Mouse (Mus musculus) embryonic facial prominence, embryonic 11.5 days (tissue): ENCODE results near the gene Ppih. TPM values are rescaled to one million over a fixed set of nuclear protein-coding genes. Genes with fewer than 3 reads are reported as not detected.

Experiments used
- ATAC-seq: fragments of 200-750 bp; cut with Nextera tagmentation; replicated peaks from 2 replicates; pipeline ENCODE4 v1.8.0; 2017; ENCODE audit warnings: low read depth; ENCODE audit not compliant: insufficient number of reproducible peaks, low FRiP score, low TSS enrichment
- DNase-seq: peaks from one replicate; pipeline ENCODE4 v3.0.0-alpha.2; 2015; ENCODE audit warnings: low spot score
- H3K27ac ChIP-seq: fragments of 300-500 bp; sonication (generic); replicated peaks from 2 replicates; pipeline ENCODE4 v1.5.1; 2014; ENCODE audit warnings: mild to moderate bottlenecking, low read depth, low read length, control low read depth
- H3K27me3 ChIP-seq: fragments of 300-500 bp; sonication (generic); 2 replicates; pipeline ENCODE4 v1.6.1; 2014; ENCODE audit warnings: mild to moderate bottlenecking, low read length, moderate library complexity, mixed read lengths; ENCODE audit not compliant: control insufficient read depth, insufficient read depth
- H3K36me3 ChIP-seq: fragments of 300-500 bp; sonication (generic); replicated peaks from 2 replicates; pipeline ENCODE4 v1.6.1; 2014; ENCODE audit warnings: low read depth, mild to moderate bottlenecking, low read length, moderate library complexity, mixed read lengths; ENCODE audit not compliant: control insufficient read depth, insufficient read depth
- H3K4me1 ChIP-seq: fragments of 300-500 bp; sonication (generic); 2 replicates; pipeline ENCODE4 v1.6.1; 2014; ENCODE audit warnings: low read length, mixed read lengths; ENCODE audit not compliant: control insufficient read depth, insufficient read depth
- H3K4me2 ChIP-seq: fragments of 300-500 bp; sonication (generic); 2 replicates; pipeline ENCODE4 v1.6.1; 2014; ENCODE audit warnings: low read depth, mild to moderate bottlenecking, control low read depth, low read length, moderate library complexity
- H3K4me3 ChIP-seq: fragments of 300-500 bp; sonication (generic); 2 replicates; pipeline ENCODE4 v1.5.1; 2014; ENCODE audit warnings: low read depth, low read length, control low read depth
- H3K9ac ChIP-seq: fragments of 300-500 bp; sonication (generic); replicated peaks from 2 replicates; pipeline ENCODE4 v1.6.1; 2014; ENCODE audit warnings: mild to moderate bottlenecking, control low read depth, low read length
- H3K9me3 ChIP-seq: fragments of 300-500 bp; sonication (generic); replicated peaks from 2 replicates; pipeline ENCODE4 v1.6.1; 2016; ENCODE audit warnings: mild to moderate bottlenecking, low read length, inconsistent platforms, mixed read lengths; ENCODE audit not compliant: control insufficient read depth
- WGBS: fragments of 180-500 bp; shearing (Covaris S2); extraction: QIAGEN DNeasy Blood & Tissue Kit; methylation state at CpG from one replicate; pipeline ENCODE4 v1.1.7; 2014; 5-methylcytosine and 5-hydroxymethylcytosine counted together
- polyA plus RNA-seq: library from polyadenylated mRNA; unstranded; fragments of >200 nt; fragmentation: Nextera tagmentation; extraction: Ambion mirVana; gene quantifications from 2 replicates; pipeline ENCODE4 v1.2.1, GENCODE M21; 2014

Gene Ppih
- polyA plus RNA-seq = 153 and 157 TPM in 2 replicates

GRCm38 (mm10) chr4:119320131-119320830, at the start of gene Ppih:
TSS of gene Ppih (minus strand) at chr4:119320546.
- Histone ChIP-seq H3K27ac (no peak within 1 kb of the TSS), H3K4me3 (peak within 1 kb of the TSS; percentile 72), H3K9ac (peak within 1 kb of the TSS; percentile 56), H3K27me3 (no peaks in the 10 kb centered on the region), H3K4me2 (peak within 1 kb of the TSS; percentile 82), H3K9me3 (no peaks in the 10 kb centered on the region), H3K36me3 (peaks cover 1% of the 10 kb centered on the region; the same call in 1 of the 2 replicates), H3K4me1 (no peaks in the 10 kb centered on the region)
- ATAC-seq = peak; percentile 91
- DNase-seq = peak; percentile 96
- WGBS = under 1% methylated on average over 44 of the region's 44 CpGs

DNA sequence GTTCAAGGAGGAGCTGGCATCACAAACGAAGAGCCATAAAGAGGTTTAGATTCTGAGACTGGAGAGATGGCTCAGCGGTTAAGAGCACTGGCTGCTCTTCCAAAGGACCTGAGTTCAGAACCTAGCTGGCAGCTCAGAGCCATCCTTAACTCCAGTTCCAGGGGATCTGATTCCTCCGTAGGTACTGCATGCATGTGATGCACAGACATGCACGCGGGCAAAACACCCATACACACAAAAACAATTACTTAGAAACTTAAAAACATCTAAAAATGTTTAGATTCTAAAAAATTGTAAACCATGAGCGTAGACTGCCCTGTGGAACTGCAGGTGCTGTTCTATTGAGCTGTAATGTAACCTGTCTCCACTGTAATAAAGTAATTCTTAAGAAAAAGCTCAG, 49.1 kb upstream of the Ppih start:
- ATAC-seq = no peak
- Histone ChIP-seq H3K27me3 (no peaks in the 10 kb centered on the region), H3K4me3 (no peak overlapping the region), H3K4me2 (no peak overlapping the region), H3K27ac (no peak overlapping the region), H3K36me3 (no peaks in the 10 kb centered on the region), H3K9me3 (no peaks in the 10 kb centered on the region), H3K4me1 (no peaks in the 10 kb centered on the region), H3K9ac (no peak overlapping the region)
- no peak for DNase-seq
- WGBS = 86% methylated on average over 6 of the region's 6 CpGs

DNA sequence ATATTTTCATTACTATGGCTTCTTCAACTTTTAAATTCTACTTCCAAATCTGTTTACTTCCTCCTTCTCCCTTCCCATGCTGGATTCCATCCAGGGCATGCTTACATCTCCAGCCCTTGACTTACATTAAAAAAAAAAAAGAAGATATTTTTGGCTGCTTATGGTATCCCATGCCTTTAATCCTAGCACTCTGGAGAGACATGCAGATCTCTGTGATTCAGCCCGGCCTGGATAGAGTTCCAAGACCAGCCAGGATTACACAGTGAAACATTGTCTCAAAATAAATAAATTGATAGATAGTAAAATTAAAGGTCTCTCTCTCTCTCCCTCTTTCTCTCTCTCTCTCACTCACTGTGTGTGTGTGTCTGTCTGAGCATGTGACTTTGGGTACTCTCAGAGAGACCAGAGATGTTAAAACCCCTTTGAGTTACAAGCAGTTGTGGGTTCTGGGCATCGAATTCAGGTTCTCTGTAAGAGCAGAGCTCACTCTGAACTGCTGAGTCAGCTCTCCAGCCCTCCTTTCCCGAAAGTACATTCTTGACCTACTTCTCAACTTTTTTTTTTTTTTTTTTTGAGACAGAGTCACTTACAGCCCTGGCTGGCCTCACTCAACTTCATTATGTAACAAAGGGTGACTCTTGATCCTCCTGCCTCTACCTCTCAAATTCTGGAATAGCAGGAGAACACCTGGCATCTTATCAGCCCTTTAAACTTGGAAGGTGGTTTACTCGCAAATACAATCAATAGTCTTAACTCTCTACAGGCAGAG, 46.6 kb upstream of the Ppih start:
- no peak overlapping the region for H3K4me2 ChIP-seq
- H3K27me3 ChIP-seq = no peaks in the 10 kb centered on the region
- no peaks in the 10 kb centered on the region for H3K9me3 ChIP-seq
- no peak for ATAC-seq
- no peak overlapping the region for H3K9ac ChIP-seq
- WGBS = 68% methylated on average over 4 of the region's 4 CpGs
- H3K27ac ChIP-seq = no peak overlapping the region
- H3K4me3 ChIP-seq = no peak overlapping the region
- no peak for DNase-seq
- no peaks in the 10 kb centered on the region for H3K36me3 ChIP-seq
- no peaks in the 10 kb centered on the region for H3K4me1 ChIP-seq

GRCm38 (mm10) chr4:119362231-119362630, 41.9 kb upstream of the Ppih start:
- ATAC-seq = no peak
- Histone ChIP-seq H3K9me3 (no peaks in the 10 kb centered on the region), H3K9ac (no peak overlapping the region), H3K4me1 (no peaks in the 10 kb centered on the region), H3K4me3 (no peak overlapping the region), H3K36me3 (no peaks in the 10 kb centered on the region), H3K4me2 (no peak overlapping the region), H3K27ac (no peak overlapping the region), H3K27me3 (no peaks in the 10 kb centered on the region)
- no peak for DNase-seq
- 82% methylated on average over 3 of the region's 3 CpGs for WGBS

DNA sequence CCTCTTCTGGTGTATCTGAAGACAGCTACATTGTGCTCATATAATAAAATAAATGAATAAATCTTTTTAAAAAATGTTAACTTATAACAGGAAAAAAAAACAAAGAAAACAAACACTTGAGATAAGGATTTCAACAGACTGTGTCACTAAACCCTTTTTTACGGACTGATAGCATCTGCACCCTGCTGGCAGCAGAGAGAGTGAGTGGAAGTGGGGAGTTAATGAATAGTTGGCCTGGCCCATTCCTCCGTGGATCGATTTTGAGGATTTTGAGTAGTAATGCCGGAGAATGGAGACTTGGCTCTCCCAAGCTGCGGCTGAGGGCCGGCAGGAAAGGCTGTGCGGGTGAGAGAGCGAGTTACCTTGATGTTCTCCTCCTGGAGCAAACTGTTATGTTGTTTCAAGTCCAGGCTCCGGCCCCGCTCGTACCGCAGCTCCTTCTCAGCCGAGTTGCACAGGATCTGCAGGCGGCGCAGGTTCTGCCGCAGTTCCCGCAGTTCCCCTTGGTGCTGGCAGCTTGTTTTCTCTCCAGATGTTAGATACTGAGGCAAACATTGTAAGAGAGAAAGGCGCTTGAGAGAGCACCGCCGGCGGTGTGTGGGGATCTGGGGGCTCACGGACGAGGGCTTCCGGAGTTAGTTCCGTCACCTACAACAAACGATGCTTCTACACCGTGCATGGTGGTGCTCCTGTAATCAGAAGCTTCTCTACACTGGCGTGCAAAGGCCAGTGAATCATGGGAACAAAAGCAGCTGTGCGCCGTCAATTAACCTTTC, 39.0 kb upstream of the Ppih start:
- Histone ChIP-seq H3K27ac (no peak overlapping the region), H3K4me2 (peak overlapping the region; percentile 38), H3K9ac (peak overlapping the region; percentile 72), H3K4me3 (peak overlapping the region; percentile 33), H3K27me3 (no peaks in the 10 kb centered on the region), H3K4me1 (no peaks in the 10 kb centered on the region), H3K36me3 (no peaks in the 10 kb centered on the region), H3K9me3 (no peaks in the 10 kb centered on the region)
- peak; percentile 45 for DNase-seq
- 7% methylated on average over 30 of the region's 30 CpGs for WGBS
- peak; percentile 62; the same call in 1 of the 2 replicates for ATAC-seq

DNA sequence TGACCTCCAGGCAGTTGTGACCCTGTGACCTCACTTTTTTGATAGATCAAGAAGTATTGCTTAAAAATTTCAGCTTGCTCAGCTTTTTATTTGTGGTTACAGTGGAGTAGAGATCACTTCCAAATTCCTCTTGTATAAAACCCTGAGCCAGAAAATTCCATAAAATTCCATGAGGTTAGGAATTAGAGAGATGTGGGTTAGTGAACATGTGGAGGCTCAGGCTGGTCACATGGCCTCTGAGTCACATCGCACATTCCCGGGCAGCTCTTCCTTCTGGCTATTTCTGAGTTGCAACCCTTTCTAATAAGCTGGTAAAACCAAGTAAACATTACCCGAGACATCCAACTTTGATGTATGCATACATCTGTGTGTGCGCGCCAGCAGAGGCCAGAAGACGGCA, 25.2 kb upstream of the Ppih start:
- DNase-seq (no peak), ATAC-seq (no peak)
- H3K4me3 ChIP-seq = no peak overlapping the region
- WGBS = 93% methylated on average over 6 of the region's 6 CpGs
- no peak overlapping the region for H3K27ac ChIP-seq
- no peaks in the 10 kb centered on the region for H3K27me3 ChIP-seq
- H3K36me3 ChIP-seq = no peaks in the 10 kb centered on the region
- no peaks in the 10 kb centered on the region for H3K4me1 ChIP-seq
- no peaks in the 10 kb centered on the region for H3K9me3 ChIP-seq
- H3K4me2 ChIP-seq = no peak overlapping the region
- H3K9ac ChIP-seq = no peak overlapping the region

GRCm38 (mm10) chr4:119338861-119339361, 18.6 kb upstream of the Ppih start:
- Histone ChIP-seq H3K9ac (no peak overlapping the region), H3K4me2 (no peak overlapping the region)
- 4% methylated on average over 10 of the region's 10 CpGs for WGBS

More at GRCm38 (mm10) chr4:119338861-119339361, 18.6 kb upstream of the Ppih start:
- Histone ChIP-seq H3K36me3 (no peaks in the 10 kb centered on the region), H3K9me3 (no peaks in the 10 kb centered on the region), H3K4me3 (no peak overlapping the region), H3K4me1 (no peaks in the 10 kb centered on the region), H3K27me3 (no peaks in the 10 kb centered on the region), H3K27ac (no peak overlapping the region)
- peak; percentile 77 for DNase-seq
- peak; percentile 60; the same call in 1 of the 2 replicates for ATAC-seq
